In the genomic region with DNA sequence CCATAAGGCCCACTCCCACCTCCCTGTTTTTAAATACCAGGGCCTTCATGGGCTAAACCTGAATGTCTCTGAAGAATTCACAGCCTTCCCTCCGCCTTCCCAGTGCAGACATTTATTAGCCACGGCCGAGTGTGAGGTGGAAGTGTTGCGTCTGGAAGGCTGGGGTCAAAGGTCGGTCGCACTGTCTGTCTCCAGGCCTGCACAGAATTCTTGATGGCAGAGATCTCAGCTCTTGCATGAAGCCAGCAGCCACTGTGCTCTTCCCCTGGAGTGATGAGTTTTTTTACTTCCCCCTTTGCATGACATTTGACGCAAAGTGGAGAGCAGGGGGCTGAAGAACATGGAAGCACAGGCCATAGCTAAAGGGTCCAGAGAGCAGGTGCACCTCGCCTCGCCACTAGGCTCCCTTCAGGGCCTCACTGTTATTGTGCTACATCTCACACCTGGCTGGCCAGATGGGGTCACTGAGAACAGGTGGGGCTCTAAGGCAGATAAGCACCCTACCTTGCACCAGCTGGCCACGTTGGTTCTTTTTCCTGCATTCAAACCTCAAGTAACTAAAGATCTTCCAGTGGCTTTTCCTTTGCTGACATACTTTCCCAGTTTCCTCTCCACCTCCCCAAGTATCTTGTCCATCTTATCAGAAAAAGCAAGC, we compare ENCODE assay signal across 9 mouse cellular contexts.
A peak's percentile ranks its signal among the peaks of the same experiment; 100 is the strongest.
DNase-seq lines count a peak whose midpoint lies in the region; ATAC-seq lines count a peak whose summit lies in the region.
"Had no signal": no experiment of that assay in that cellular context is flagged by ENCODE, and none has a peak within 500 bp of the region (broad histone marks: within the 10 kb centered on the region; RNA-seq: fewer than 3 reads in every experiment).

No protein-coding gene starts in this region.

- no peaks in the 10 kb centered on the region for H3K27me3 ChIP-seq in intestine, embryonic 14.5 days (replicated peaks; ENCODE audit: control insufficient read depth, insufficient read depth, low read length)
- H3K27me3 ChIP-seq in midbrain, embryonic 12.5 days: no peaks in the 10 kb centered on the region

- 46% methylated on average over 10 of the region's 10 CpGs for WGBS in intestine, embryonic 14.5 days
- 44% methylated on average over 10 of the region's 10 CpGs for WGBS in midbrain, embryonic 12.5 days

- H3K27ac ChIP-seq in intestine, embryonic 14.5 days (ENCODE audit: low read depth): no peak overlapping the region
- peak overlapping the region; percentile 96 for H3K27ac ChIP-seq in midbrain, embryonic 12.5 days (replicated peaks)
- H3K27ac ChIP-seq: macrophage had no signal

- ATAC-seq in intestine, embryonic 14.5 days (replicated peaks; ENCODE audit: low FRiP score, low TSS enrichment, low read depth): peak; percentile 44
- ATAC-seq in midbrain, embryonic 12.5 days (ENCODE audit: low FRiP score, low read depth): no peak
- no peak for ATAC-seq in megakaryocyte progenitor cell, adult 5-6 weeks (replicated peaks; ENCODE audit: poor library complexity)

- intact Hi-C loops in heart, postnatal 36 days (cut with DNase I): loop anchor here (2.0 to 5.0 kb wide), 3 partner anchors 72 to 143 kb away; a partner anchor contains a TSS

- H3K4me2 ChIP-seq in intestine, embryonic 14.5 days (ENCODE audit: low read length): no peak overlapping the region
- peak overlapping the region; percentile 10 for H3K4me2 ChIP-seq in midbrain, embryonic 12.5 days (replicated peaks)

- H3K36me3 ChIP-seq in intestine, embryonic 14.5 days (ENCODE audit: control insufficient read depth, insufficient read depth, low read length): no peaks in the 10 kb centered on the region
- H3K36me3 ChIP-seq in midbrain, embryonic 12.5 days: no peaks in the 10 kb centered on the region

- no peaks in the 10 kb centered on the region for H3K9me3 ChIP-seq in intestine, embryonic 14.5 days (ENCODE audit: control insufficient read depth, low read length)
- no peaks in the 10 kb centered on the region for H3K9me3 ChIP-seq in midbrain, embryonic 12.5 days

- DNase-seq in heart, adult 11 months: peak; percentile 91
- no peak for DNase-seq in heart, postnatal 36 days
- DNase-seq in embryo, embryonic 10 days (ENCODE audit: low spot score): peak; percentile 70
- DNase-seq in intestine, embryonic 14.5 days (ENCODE audit: low spot score): no peak
- no peak for DNase-seq in urinary bladder, postnatal 25 days (ENCODE audit: low spot score)
- DNase-seq in urinary bladder, adult 18-20 months (ENCODE audit: low spot score in 2 of 2): no peak

- H3K9ac ChIP-seq in intestine, embryonic 14.5 days (ENCODE audit: low read length): no peak overlapping the region
- H3K9ac ChIP-seq in midbrain, embryonic 12.5 days (replicated peaks): peak overlapping the region; percentile 50; the same call in 1 of the 2 replicates

- peaks cover 44% of the 10 kb centered on the region for H3K4me1 ChIP-seq in intestine, embryonic 14.5 days (replicated peaks; ENCODE audit: control insufficient read depth, insufficient read depth, low read length)
- peaks cover 88% of the 10 kb centered on the region for H3K4me1 ChIP-seq in midbrain, embryonic 12.5 days

- H3K4me3 ChIP-seq in intestine, embryonic 14.5 days (ENCODE audit: low read depth, low read length): no peak overlapping the region
- no peak overlapping the region for H3K4me3 ChIP-seq in midbrain, embryonic 12.5 days

Comparison
In these comparisons a context has a peak if more than half of its experiments do, and no peak if none do; other contexts are left out.
1. DNase-seq: peak in heart, adult 11 months (single experiment) and embryo, embryonic 10 days (single experiment); none in heart, postnatal 36 days (0 of 2), intestine, embryonic 14.5 days (single experiment), urinary bladder, postnatal 25 days (single experiment) and urinary bladder, adult 18-20 months (0 of 2).